Mouse (Mus musculus) kidney, adult 18-20 months (tissue): ENCODE results near the gene Cntrob.

Experiments
- DNase-seq: peaks from one replicate; pipeline ENCODE4 v3.0.0; 2021

The Cntrob gene

DNA sequence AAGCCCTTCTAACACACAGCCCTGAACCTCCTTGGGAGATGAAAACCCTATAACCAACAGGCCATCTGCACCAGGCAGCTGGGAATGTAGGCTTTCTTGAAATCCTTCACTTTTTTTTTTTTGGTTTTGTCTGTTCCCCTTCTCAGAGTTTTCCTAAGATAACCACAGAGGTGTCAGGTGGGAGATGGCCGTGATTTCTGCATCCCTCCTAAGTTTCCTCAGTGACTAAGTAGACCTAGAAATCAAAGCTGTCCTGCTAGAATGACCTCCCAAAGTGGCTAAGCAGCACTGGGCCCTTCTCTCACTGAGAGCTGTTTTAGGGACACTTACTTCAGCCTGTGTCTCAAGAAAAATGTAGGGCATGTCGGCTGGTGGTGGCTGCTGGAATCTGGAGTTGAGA, 25.8 kb downstream of the Cntrob start:
- no peak for DNase-seq

GRCm38 (mm10) chr11:69295286-69295685, 28.3 kb downstream of the Cntrob start:
- DNase-seq = no peak

DNA sequence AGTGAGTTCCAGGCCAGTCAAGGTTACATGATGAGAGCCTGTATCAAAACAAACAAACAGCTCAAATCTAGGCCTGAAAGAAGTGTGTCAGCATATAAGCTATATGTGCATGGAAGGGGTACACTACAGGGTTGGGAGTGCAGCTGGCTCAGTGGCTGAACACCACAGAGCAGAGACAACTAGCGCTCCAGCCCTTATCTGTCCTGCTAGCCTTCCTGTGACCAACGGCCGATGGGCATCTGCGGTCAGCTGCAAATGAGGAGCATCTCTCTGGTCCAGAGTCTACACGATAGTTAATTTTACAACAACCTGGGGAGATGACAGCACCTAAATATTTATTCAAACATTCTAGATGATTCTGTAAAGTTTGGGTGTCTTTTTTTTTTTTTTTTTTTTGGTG, 32.5 kb downstream of the Cntrob start:
- no peak for DNase-seq

DNA sequence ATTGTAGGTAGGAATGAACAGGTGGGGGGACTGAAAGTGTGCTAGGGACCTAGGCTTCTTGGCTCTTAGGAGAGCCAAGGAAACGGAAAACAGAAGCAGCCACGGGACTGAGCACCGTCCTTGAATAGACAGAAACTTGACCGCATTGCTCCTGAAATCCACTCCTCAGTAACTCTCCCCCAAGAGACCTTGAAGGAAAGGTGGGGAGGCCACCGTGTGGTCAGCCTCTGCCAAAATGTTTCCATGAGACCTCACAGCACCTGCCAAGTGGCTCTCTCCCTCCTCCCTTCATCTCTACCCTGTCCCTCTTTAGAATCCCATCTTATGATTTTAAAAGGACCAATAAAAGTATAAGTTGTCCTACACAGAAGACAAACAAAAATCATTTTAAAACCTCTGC, 46.3 kb downstream of the Cntrob start:
- no peak for DNase-seq

DNA sequence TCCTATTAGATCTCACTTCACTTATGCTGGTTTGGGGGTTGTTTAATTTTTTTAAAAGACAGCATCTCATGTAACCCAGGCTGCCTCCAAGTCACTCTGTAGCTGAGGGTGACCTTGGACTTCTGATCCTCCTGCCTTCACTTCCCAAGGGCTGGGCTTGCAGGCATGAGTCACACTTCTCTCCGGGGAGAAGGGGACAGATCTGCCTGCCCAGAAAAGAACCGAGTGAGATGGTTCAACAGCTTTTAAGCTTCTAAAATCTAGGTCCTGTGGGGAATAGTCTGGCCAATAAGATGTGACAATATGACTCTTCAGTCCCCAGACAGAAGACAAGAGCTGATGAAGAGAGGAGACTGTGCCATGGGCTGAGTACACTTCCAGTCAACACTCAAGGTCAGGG, 47.5 kb downstream of the Cntrob start:
- DNase-seq = no peak

DNA sequence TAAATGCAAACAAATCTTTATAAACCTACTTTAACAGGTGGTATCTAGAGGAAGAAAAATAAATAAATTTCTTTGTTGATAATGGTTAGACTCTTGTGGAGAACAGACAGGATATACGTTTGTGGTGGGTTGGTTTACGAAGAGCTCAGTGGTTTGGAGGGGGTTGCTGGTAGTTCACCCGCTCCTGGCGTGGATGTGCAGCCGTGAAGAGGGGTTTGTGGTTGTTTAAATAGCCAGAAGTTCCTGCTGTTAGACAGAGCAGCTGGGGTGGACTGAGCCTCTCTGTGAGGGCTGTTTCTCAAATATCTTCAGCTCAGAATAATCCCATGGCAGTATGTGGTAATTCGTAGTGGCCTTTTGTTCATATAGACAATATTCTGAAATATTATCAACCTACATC, 47.9 kb downstream of the Cntrob start:
- no peak for DNase-seq

- peak; percentile 81 for DNase-seq
Measured at GRCm38 (mm10) chr11:69272122-69272740, 51.3 kb downstream of the Cntrob start.

DNA sequence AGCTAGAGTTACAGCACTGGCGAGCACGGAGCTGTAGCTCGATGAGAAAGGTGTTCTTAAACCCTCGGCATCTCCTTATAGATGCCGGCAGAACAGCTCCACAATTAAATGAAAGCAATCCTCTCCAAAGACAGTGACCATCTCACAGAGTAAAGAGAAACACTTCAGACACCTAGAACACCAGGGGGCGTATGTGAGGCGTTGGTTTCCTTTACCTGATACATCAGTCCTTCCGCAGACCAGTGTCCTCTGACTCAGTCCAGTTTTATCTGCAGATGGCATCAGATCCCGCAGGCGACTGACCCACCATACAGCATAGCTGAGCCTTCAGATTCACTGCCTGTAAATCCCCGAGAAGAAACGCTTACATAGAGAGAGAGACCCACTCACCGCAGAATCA, 54.0 kb downstream of the Cntrob start:
- peak; percentile 67 for DNase-seq

- no peak for DNase-seq
Measured at GRCm38 (mm10) chr11:69268100-69268499, 55.5 kb downstream of the Cntrob start.

- DNase-seq = peak; percentile 9
Measured at GRCm38 (mm10) chr11:69267341-69267740, 56.2 kb downstream of the Cntrob start.

GRCm38 (mm10) chr11:69266253-69266652, 57.3 kb downstream of the Cntrob start:
- no peak for DNase-seq

DNA sequence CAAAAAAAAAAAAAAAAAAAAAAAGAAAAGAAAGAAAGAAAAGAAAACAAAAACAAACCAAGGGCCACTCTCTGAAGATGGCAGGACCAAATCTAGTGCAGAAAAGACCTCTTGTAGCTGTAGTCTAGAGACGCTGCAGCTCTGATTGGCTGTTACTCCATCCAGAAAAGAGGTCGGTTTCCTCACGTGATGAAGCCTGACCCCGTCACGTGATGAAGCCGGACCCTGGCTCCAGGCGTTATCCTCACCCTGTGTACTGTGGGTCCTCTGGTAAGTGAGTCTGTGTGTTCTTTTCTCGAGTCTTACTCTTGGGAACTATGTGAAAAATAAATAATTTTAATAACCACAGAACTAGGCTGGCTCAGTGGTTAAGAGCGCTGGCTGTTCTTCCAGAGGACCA, 58.2 kb downstream of the Cntrob start:
- DNase-seq = no peak

GRCm38 (mm10) chr11:69264276-69264675, 59.3 kb downstream of the Cntrob start:
- DNase-seq = no peak

DNA sequence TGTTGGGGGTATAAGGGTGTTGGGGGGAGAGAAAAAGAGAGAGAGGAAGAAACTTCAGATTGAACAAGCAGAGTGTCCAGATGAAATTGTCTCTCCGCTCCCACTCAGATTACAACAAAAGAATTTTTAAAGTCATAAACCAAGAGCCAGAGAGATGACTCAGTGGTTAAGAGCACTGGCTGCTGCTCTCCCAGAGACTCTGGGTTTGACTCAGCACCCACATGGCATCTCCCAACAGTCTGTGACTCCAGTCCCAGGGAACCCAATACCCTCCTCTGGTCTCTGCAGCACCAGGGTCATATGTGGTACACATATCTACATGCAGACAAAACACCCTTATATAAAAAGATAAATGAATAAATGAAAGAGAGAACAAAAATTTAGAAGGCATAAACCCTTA, 63.5 kb downstream of the Cntrob start:
- DNase-seq = no peak

- peak; percentile 37 for DNase-seq
Measured at GRCm38 (mm10) chr11:69258287-69258686, 65.3 kb downstream of the Cntrob start.

DNA sequence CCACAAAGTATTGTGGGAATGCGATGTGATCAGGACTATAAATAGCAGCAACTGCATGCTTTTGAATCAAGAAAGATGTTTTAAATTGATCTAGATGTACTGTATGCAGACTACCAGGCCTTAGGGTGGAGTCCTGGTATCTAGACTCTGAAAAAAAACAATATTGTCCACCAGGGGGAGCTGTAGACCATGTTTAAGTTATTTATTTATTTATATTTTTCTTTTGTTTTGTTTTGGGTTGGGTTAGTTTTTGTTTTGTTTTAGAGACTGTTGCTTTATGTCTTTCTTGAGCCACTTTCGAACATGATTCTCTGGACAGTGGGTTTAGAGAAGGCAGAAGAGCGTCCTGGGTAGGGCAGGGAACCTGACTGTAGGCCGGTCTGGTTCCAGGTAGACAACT, 65.8 kb downstream of the Cntrob start:
- DNase-seq = no peak

DNA sequence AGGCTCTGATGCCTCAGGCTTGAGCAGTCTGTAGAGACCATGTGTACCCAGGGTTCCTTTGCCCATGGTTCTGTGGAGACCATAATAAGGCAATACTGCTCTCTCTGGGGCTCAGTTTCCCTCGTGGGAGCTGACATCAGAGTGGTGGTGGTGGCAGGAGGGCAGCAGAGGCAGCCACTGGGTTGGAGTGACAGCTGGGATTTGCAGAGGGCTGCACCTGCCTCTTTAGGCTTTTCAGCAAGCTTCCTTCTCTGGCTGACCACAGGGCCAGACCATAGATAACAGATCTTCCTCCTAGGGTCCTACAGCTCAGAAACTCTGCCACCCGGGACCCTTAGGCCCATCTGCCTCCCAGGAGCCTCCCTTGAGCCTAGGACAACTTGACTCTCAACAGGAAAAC, 66.5 kb downstream of the Cntrob start:
- no peak for DNase-seq

DNA sequence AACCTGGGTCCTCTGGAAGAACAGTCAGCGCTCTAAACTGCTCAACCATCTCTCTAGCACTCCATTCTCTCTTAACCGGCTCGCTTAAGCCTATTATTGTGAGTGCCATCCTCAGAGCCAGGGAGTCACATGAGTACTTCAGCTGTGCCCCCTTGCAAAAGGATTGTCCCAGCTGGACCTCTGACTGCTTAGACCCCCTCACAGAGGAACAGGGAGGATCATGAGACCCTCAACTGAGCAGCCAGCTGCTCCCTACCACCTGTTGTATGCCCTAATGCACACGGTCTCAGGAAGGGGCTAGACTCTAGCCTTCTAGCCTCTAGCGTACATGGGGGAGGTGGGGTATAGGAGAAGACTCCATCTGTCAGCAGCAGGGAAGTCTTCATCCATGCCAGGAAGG, 68.8 kb downstream of the Cntrob start:
- no peak for DNase-seq

DNA sequence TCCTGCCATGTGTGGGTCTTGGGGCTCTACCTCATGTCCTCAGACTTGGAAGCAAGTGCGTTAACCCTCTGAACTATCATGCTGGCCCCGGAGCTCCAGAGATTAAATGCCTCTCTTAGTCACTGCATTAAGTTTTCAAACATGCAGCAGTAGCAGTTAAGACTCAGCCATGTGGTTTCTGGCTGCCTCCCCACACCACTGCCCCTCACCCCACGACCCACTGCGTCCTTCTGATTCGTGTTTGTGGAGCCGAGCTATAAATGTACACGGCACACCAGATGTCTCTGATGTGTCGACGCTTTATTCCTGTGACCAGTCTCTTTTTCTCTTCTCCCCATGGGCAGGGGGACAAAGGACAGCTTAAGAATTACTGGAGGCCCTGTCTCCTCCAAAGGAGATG, 70.4 kb downstream of the Cntrob start:
- no peak for DNase-seq

GRCm38 (mm10) chr11:69251953-69252352, 71.6 kb downstream of the Cntrob start:
- DNase-seq = no peak

DNA sequence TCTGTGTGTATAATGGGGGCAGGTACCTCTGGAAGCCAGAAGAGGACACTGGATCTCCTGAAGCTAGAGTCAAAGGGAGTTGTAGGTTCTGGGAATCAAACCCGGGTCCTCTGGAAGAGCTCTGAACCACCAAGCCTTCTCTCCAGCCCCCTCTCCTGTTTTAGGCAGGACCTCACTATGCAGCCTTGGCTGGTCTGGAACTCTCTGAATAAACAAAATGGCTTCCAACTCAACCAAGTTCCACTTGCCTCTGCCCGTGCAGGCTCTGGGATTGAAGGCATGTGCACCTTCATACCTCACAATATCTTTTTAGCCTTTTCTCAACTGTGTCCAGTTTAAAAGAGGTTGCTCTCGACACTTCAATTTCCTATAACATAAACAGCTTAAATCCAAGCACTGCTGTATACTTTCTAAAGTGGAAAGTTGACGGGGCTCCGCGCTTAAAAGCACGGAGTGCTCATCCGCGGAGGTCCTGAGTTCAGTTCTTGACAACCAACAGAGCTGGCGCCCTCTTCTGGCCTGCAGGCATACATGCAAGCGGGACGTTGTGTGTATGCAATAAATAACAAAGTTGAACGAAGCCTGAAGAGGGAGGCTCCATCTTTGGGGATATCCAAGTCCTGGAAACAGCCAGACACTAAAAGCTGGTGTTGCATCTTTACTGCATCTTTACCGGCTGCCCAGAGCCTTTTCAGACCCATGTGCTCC, 72.3 kb downstream of the Cntrob start:
- no peak for DNase-seq

GRCm38 (mm10) chr11:69250106-69250505, 73.5 kb downstream of the Cntrob start:
- no peak for DNase-seq
